Mouse (Mus musculus): ENCODE measurements around the gene Zfp872.
A peak's percentile ranks its signal among the peaks of the same experiment; 100 is the strongest.
"Not testable (repeated sequence)": the region's sequence is repeated elsewhere in the genome, so short reads cannot be mapped to it uniquely, and the experiment has no call there.

Zfp872 gene

GRCm38 (mm10) chr9:22188025-22188611 lies at the start of gene Zfp872:
Gene Zfp872 (plus strand): TSS chr9:22188090.
- DNase-seq, result peak; percentile 80 to 83

GRCm38 (mm10) chr9:22138480-22138879 lies 49.4 kb upstream of the Zfp872 start:
- peak; percentile 57 to 64 for DNase-seq

GRCm38 (mm10) chr9:22139746-22140145 lies 48.1 kb upstream of the Zfp872 start:
- peak; percentile 68 to 71 for DNase-seq

- peak; percentile 94 to 95 for DNase-seq
These were observed 44.5 kb upstream of the Zfp872 start for GRCm38 (mm10) chr9:22143108-22144037.

- DNase-seq, result no peak
These were observed 43.5 kb upstream of the Zfp872 start for GRCm38 (mm10) chr9:22144304-22144965.

GRCm38 (mm10) chr9:22149426-22150248 lies 38.3 kb upstream of the Zfp872 start:
- DNase-seq, result no peak

- not testable (repeated sequence) for DNase-seq
These were observed 37.6 kb upstream of the Zfp872 start for GRCm38 (mm10) chr9:22150249-22150693.

GRCm38 (mm10) chr9:22150946-22151345 lies 36.9 kb upstream of the Zfp872 start:
- no peak for DNase-seq

- DNase-seq, result no peak
These were observed 34.1 kb upstream of the Zfp872 start for GRCm38 (mm10) chr9:22153810-22154209.

- peak; percentile 69 to 79 for DNase-seq
These were observed 32.3 kb upstream of the Zfp872 start for GRCm38 (mm10) chr9:22155614-22156013.

- peak; percentile 98 to 100 for DNase-seq
These were observed 31.2 kb upstream of the Zfp872 start, which contains the start of gene Pigyl for GRCm38 (mm10) chr9:22156497-22157245. Gene Pigyl (plus strand): TSS chr9:22156846.

- peak; percentile 28 to 31 for DNase-seq
These were observed 30.2 kb upstream of the Zfp872 start for GRCm38 (mm10) chr9:22157516-22158265.

- DNase-seq, result no peak
These were observed 26.6 kb upstream of the Zfp872 start for GRCm38 (mm10) chr9:22161299-22161698.

- DNase-seq, result no peak
These were observed 25.6 kb upstream of the Zfp872 start for GRCm38 (mm10) chr9:22162305-22162704.

- no peak for DNase-seq
These were observed 25.0 kb upstream of the Zfp872 start for GRCm38 (mm10) chr9:22162912-22163311.

- DNase-seq, result peak; percentile 37 to 43
These were observed 22.9 kb upstream of the Zfp872 start for GRCm38 (mm10) chr9:22164711-22165668.

- no peak for DNase-seq
These were observed 21.9 kb upstream of the Zfp872 start for GRCm38 (mm10) chr9:22165964-22166363.

- DNase-seq, result no peak
These were observed 21.2 kb upstream of the Zfp872 start for GRCm38 (mm10) chr9:22166686-22167085.

GRCm38 (mm10) chr9:22167751-22168150 lies 20.1 kb upstream of the Zfp872 start:
- no peak for DNase-seq

GRCm38 (mm10) chr9:22169327-22169726 lies 18.6 kb upstream of the Zfp872 start:
- no peak for DNase-seq
